Mouse (Mus musculus): ENCODE results near the gene Lrrc39.

DNA sequence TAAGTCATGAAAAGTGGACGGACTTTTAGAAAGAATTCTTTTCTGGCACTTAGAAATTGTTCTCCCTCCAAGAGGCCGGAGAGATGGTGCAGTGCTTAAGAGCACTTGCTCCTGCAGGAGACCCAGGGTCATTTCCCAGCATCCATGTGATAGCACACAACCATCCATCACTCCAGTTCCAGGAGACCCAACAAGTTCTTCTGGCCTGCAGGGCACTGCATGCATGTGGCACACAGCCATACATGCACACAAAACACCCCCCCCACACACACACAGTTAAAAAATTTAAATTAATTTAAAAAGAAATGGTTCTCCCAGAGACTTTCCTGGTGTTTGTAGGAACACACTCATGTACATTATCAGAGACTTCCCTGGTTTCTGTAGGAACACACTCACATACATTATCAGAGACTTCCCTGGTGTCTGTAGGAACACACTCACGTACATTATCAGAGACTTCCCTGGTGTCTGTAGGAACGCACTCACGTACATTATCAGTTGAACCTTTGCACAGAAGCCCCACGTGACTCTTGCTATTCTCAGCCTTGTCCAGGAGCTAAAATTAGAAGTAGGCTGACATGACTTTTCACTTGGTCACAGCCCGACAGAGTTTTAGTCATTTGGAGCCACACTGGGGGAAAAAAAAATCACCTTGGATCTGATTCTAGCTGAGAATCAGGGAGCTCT is at the start of gene Lrrc39:
- TF ChIP-seq POLR2A (IDR thresholded peaks at IDR 0.05; ENCODE audit: low read depth, low read length) (no peak), CTCF (IDR thresholded peaks at IDR 0.05; ENCODE audit: extremely low read depth, insufficient read length, insufficient replicate concordance, low read depth, low read length) (no peak)
